Mouse (Mus musculus) erythroblast, embryonic 14.5 days (primary cell): ENCODE results near the gene Galnt2. TPM values are rescaled to one million over a fixed set of nuclear protein-coding genes. Genes with fewer than 3 reads are reported as not detected.

Source experiments
- H3K27me3 ChIP-seq: 2 replicates; pipeline ENCODE4 v1.6.1; 2012; ENCODE audit warnings: inconsistent platforms; ENCODE audit not compliant: control insufficient read depth
- H3K36me3 ChIP-seq: 2 replicates; pipeline ENCODE4 v1.6.1; 2012; ENCODE audit warnings: mild to moderate bottlenecking, inconsistent platforms; ENCODE audit not compliant: control insufficient read depth
- H3K4me1 ChIP-seq: 2 replicates; pipeline ENCODE4 v1.6.1; 2012; ENCODE audit warnings: inconsistent platforms; ENCODE audit not compliant: control insufficient read depth
- H3K4me3 ChIP-seq: replicated peaks from 2 replicates; pipeline ENCODE3; 2012; ENCODE audit warnings: moderate library complexity, mild to moderate bottlenecking, inconsistent platforms
- H3K9me3 ChIP-seq: 2 replicates; pipeline ENCODE4 v1.6.1; 2012; ENCODE audit warnings: low read length, inconsistent platforms, mixed read lengths; ENCODE audit not compliant: control insufficient read depth
- GATA1 ChIP-seq: IDR thresholded peaks from 2 replicates; pipeline ENCODE4 v1.6.1; 2012; ENCODE audit warnings: low read length, inconsistent platforms, mixed read lengths
- TAL1 ChIP-seq: IDR thresholded peaks from 3 replicates; pipeline ENCODE4 v1.6.1; 2012; ENCODE audit warnings: low read length, inconsistent platforms, mixed read lengths
- polyA plus RNA-seq: library from polyadenylated mRNA; stranded (reverse); fragments of >175 nt; gene quantifications from 2 replicates; pipeline ENCODE4 v1.2.3, GENCODE M21; 2012

Gene Galnt2
- polyA plus RNA-seq, 1 experiment, result 6.7 TPM

- H3K9me3 ChIP-seq, result no peaks in the 10 kb centered on the region
- no peaks in the 10 kb centered on the region for H3K4me1 ChIP-seq
- TF ChIP-seq TAL1 (no peak), GATA1 (no peak)
Observed at GRCm38 (mm10) chr8:124307700-124308099, 76.5 kb downstream of the Galnt2 start.

GRCm38 (mm10) chr8:124310509-124310908 is 79.3 kb downstream of the Galnt2 start:
- TF ChIP-seq TAL1 (no peak), GATA1 (no peak)
- H3K4me1 ChIP-seq, result no peaks in the 10 kb centered on the region
- H3K36me3 ChIP-seq, result peaks cover 32% of the 10 kb centered on the region
- no peaks in the 10 kb centered on the region for H3K9me3 ChIP-seq
- no peak overlapping the region for H3K4me3 ChIP-seq
- H3K27me3 ChIP-seq, result no peaks in the 10 kb centered on the region

More at GRCm38 (mm10) chr8:124307700-124308099, 76.5 kb downstream of the Galnt2 start:
- no peaks in the 10 kb centered on the region for H3K27me3 ChIP-seq
- peaks cover 46% of the 10 kb centered on the region for H3K36me3 ChIP-seq
- no peak overlapping the region for H3K4me3 ChIP-seq

GRCm38 (mm10) chr8:124311111-124311510 is 79.9 kb downstream of the Galnt2 start:
- no peak overlapping the region for H3K4me3 ChIP-seq
- peaks cover 25% of the 10 kb centered on the region for H3K36me3 ChIP-seq
- no peak for TF ChIP-seq TAL1
- TF ChIP-seq GATA1, result no peak
- no peaks in the 10 kb centered on the region for H3K9me3 ChIP-seq
- no peaks in the 10 kb centered on the region for H3K27me3 ChIP-seq
- peaks cover 1% of the 10 kb centered on the region; the same call in 1 of the 2 replicates for H3K4me1 ChIP-seq

GRCm38 (mm10) chr8:124311723-124312122 is 80.5 kb downstream of the Galnt2 start:
- H3K4me1 ChIP-seq, result peaks cover 7% of the 10 kb centered on the region
- H3K4me3 ChIP-seq, result no peak overlapping the region
- H3K27me3 ChIP-seq, result no peaks in the 10 kb centered on the region
- H3K9me3 ChIP-seq, result no peaks in the 10 kb centered on the region
- peaks cover 23% of the 10 kb centered on the region for H3K36me3 ChIP-seq
- no peak for TF ChIP-seq TAL1
- no peak for TF ChIP-seq GATA1

- H3K9me3 ChIP-seq, result no peaks in the 10 kb centered on the region
- H3K4me1 ChIP-seq, result peaks cover 12% of the 10 kb centered on the region
- no peak overlapping the region for H3K4me3 ChIP-seq
- TF ChIP-seq GATA1 (no peak), TAL1 (no peak)
- peaks cover 18% of the 10 kb centered on the region for H3K36me3 ChIP-seq
- H3K27me3 ChIP-seq, result no peaks in the 10 kb centered on the region
Observed at GRCm38 (mm10) chr8:124312228-124312627, 81.0 kb downstream of the Galnt2 start.

GRCm38 (mm10) chr8:124314803-124315202 is 83.6 kb downstream of the Galnt2 start:
- H3K4me3 ChIP-seq, result no peak overlapping the region
- no peak for TF ChIP-seq GATA1
- H3K9me3 ChIP-seq, result no peaks in the 10 kb centered on the region
- peaks cover 10% of the 10 kb centered on the region for H3K36me3 ChIP-seq
- no peaks in the 10 kb centered on the region for H3K27me3 ChIP-seq
- H3K4me1 ChIP-seq, result peaks cover 34% of the 10 kb centered on the region

- Histone ChIP-seq H3K4me1 (peaks cover 49% of the 10 kb centered on the region), H3K4me3 (no peak overlapping the region), H3K36me3 (peaks cover 7% of the 10 kb centered on the region), H3K9me3 (no peaks in the 10 kb centered on the region), H3K27me3 (no peaks in the 10 kb centered on the region)
- TF ChIP-seq GATA1, result no peak
- no peak for TF ChIP-seq TAL1
Observed at GRCm38 (mm10) chr8:124316466-124317136, 85.4 kb downstream of the Galnt2 start.

- no peak overlapping the region for H3K4me3 ChIP-seq
- H3K4me1 ChIP-seq, result peaks cover 51% of the 10 kb centered on the region
- H3K36me3 ChIP-seq, result peaks cover 7% of the 10 kb centered on the region
- H3K9me3 ChIP-seq, result no peaks in the 10 kb centered on the region
- TF ChIP-seq GATA1 (no peak), TAL1 (no peak)
- no peaks in the 10 kb centered on the region for H3K27me3 ChIP-seq
Observed at GRCm38 (mm10) chr8:124317191-124317682, 86.0 kb downstream of the Galnt2 start.

GRCm38 (mm10) chr8:124317821-124318220 is 86.6 kb downstream of the Galnt2 start:
- H3K36me3 ChIP-seq, result peaks cover 7% of the 10 kb centered on the region
- no peak overlapping the region for H3K4me3 ChIP-seq
- no peaks in the 10 kb centered on the region for H3K9me3 ChIP-seq
- peaks cover 51% of the 10 kb centered on the region for H3K4me1 ChIP-seq
- H3K27me3 ChIP-seq, result no peaks in the 10 kb centered on the region
- no peak for TF ChIP-seq TAL1
- TF ChIP-seq GATA1, result no peak
